Mouse (Mus musculus) megakaryocyte, embryonic 14.5 days (primary cell): Measurements from ENCODE around the gene Cyb5b. TPM values are rescaled to one million over a fixed set of nuclear protein-coding genes. Genes with fewer than 3 reads are reported as not detected.
"Not testable (repeated sequence)": the region's sequence is repeated elsewhere in the genome, so short reads cannot be mapped to it uniquely, and the experiment has no call there.

ENCODE experiments used
- H3K27me3 ChIP-seq: replicated peaks from 2 replicates; pipeline ENCODE3; 2012; ENCODE audit warnings: inconsistent platforms
- H3K36me3 ChIP-seq: replicated peaks from 2 replicates; pipeline ENCODE3; 2012; ENCODE audit warnings: low read length, inconsistent platforms, mixed read lengths
- H3K4me1 ChIP-seq: 2 replicates; pipeline ENCODE4 v1.6.1; 2012; ENCODE audit warnings: inconsistent platforms
- H3K4me3 ChIP-seq: replicated peaks from 2 replicates; pipeline ENCODE3; 2012; ENCODE audit warnings: moderate library complexity, mild to moderate bottlenecking, inconsistent platforms
- H3K9me3 ChIP-seq: 2 replicates; pipeline ENCODE4 v1.6.1; 2012; ENCODE audit warnings: inconsistent platforms
- FLI1 ChIP-seq: IDR thresholded peaks from 2 replicates; pipeline ENCODE4 v1.6.1; 2012; ENCODE audit warnings: low read length, inconsistent platforms, mixed read lengths
- GATA1 ChIP-seq: IDR thresholded peaks from 3 replicates; pipeline ENCODE4 v1.6.1; 2012; ENCODE audit warnings: mixed read lengths, low read length, inconsistent platforms, borderline replicate concordance
- polyA plus RNA-seq: library from polyadenylated mRNA; stranded (reverse); fragments of >175 nt; gene quantifications from 2 replicates; pipeline ENCODE4 v1.2.3, GENCODE M21; 2012; ENCODE audit warnings: low replicate concordance; ENCODE audit not compliant: insufficient read depth

Cyb5b gene
- polyA plus RNA-seq, 1 experiment: 13.0 TPM

- TF ChIP-seq FLI1 (no peak), GATA1 (no peak)
- Histone ChIP-seq H3K27me3 (no peaks in the 10 kb centered on the region), H3K36me3 (no peaks in the 10 kb centered on the region), H3K4me1 (no peaks in the 10 kb centered on the region), H3K9me3 (no peaks in the 10 kb centered on the region), H3K4me3 (no peak overlapping the region)
Measured at GRCm38 (mm10) chr8:107193331-107193730, 42.9 kb downstream of the Cyb5b start.

- Histone ChIP-seq H3K4me1 (no peaks in the 10 kb centered on the region), H3K4me3 (no peak overlapping the region)
- TF ChIP-seq FLI1 (no peak), GATA1 (no peak)
Measured at GRCm38 (mm10) chr8:107194786-107195451, 44.5 kb downstream of the Cyb5b start.

GRCm38 (mm10) chr8:107197901-107198826 lies 47.7 kb downstream of the Cyb5b start:
- Histone ChIP-seq H3K36me3 (no peaks in the 10 kb centered on the region), H3K4me3 (no peak overlapping the region), H3K4me1 (no peaks in the 10 kb centered on the region), H3K27me3 (no peaks in the 10 kb centered on the region), H3K9me3 (peaks cover 6% of the 10 kb centered on the region)
- TF ChIP-seq FLI1: no peak
- TF ChIP-seq GATA1: no peak

More at GRCm38 (mm10) chr8:107194786-107195451, 44.5 kb downstream of the Cyb5b start:
- Histone ChIP-seq H3K36me3 (no peaks in the 10 kb centered on the region), H3K27me3 (no peaks in the 10 kb centered on the region), H3K9me3 (0 out of 2 replicates have a peak, but pooled peaks cover under 1% of the 10 kb centered on the region)

- Histone ChIP-seq H3K9me3 (peaks cover 3% of the 10 kb centered on the region), H3K4me1 (peaks cover 4% of the 10 kb centered on the region; the same call in 1 of the 2 replicates), H3K36me3 (no peaks in the 10 kb centered on the region), H3K27me3 (peaks cover 26% of the 10 kb centered on the region), H3K4me3 (no peak overlapping the region)
- TF ChIP-seq GATA1 (no peak), FLI1 (no peak)
Measured at GRCm38 (mm10) chr8:107205164-107205563, 54.7 kb downstream of the Cyb5b start.

- Histone ChIP-seq H3K36me3 (no peaks in the 10 kb centered on the region), H3K4me1 (peaks cover 4% of the 10 kb centered on the region; the same call in 1 of the 2 replicates), H3K4me3 (no peak overlapping the region), H3K27me3 (peaks cover 32% of the 10 kb centered on the region), H3K9me3 (peaks cover 3% of the 10 kb centered on the region)
- TF ChIP-seq GATA1: no peak
- no peak for TF ChIP-seq FLI1
Measured at GRCm38 (mm10) chr8:107205701-107206561, 55.5 kb downstream of the Cyb5b start.

- H3K27me3 ChIP-seq: peaks cover 33% of the 10 kb centered on the region
Measured at GRCm38 (mm10) chr8:107206782-107207525, 56.5 kb downstream of the Cyb5b start.

GRCm38 (mm10) chr8:107209185-107209584 lies 58.7 kb downstream of the Cyb5b start:
- TF ChIP-seq GATA1: no peak
- TF ChIP-seq FLI1: no peak
- H3K4me3 ChIP-seq: no peak overlapping the region
- H3K9me3 ChIP-seq: no peaks in the 10 kb centered on the region
- H3K4me1 ChIP-seq: peaks cover 4% of the 10 kb centered on the region; the same call in 1 of the 2 replicates
- H3K36me3 ChIP-seq: no peaks in the 10 kb centered on the region
- peaks cover 39% of the 10 kb centered on the region for H3K27me3 ChIP-seq

More at GRCm38 (mm10) chr8:107206782-107207525, 56.5 kb downstream of the Cyb5b start:
- no peak overlapping the region for H3K4me3 ChIP-seq
- no peaks in the 10 kb centered on the region for H3K36me3 ChIP-seq
- no peaks in the 10 kb centered on the region for H3K9me3 ChIP-seq
- TF ChIP-seq FLI1: no peak
- H3K4me1 ChIP-seq: peaks cover 4% of the 10 kb centered on the region; the same call in 1 of the 2 replicates

GRCm38 (mm10) chr8:107212006-107212405 lies 61.6 kb downstream of the Cyb5b start:
- no peak overlapping the region for H3K4me3 ChIP-seq
- no peaks in the 10 kb centered on the region for H3K9me3 ChIP-seq
- TF ChIP-seq GATA1: no peak
- TF ChIP-seq FLI1: no peak
- peaks cover 4% of the 10 kb centered on the region; the same call in 1 of the 2 replicates for H3K4me1 ChIP-seq
- H3K36me3 ChIP-seq: no peaks in the 10 kb centered on the region
- H3K27me3 ChIP-seq: peaks cover 28% of the 10 kb centered on the region

GRCm38 (mm10) chr8:107217230-107217629 lies 66.8 kb downstream of the Cyb5b start:
- H3K4me1 ChIP-seq, H3K4me3 ChIP-seq, H3K27me3 ChIP-seq, H3K9me3 ChIP-seq, H3K36me3 ChIP-seq: not testable (repeated sequence)
